Mouse (Mus musculus): Measurements from ENCODE around the gene Rab35. TPM values are rescaled to one million over a fixed set of nuclear protein-coding genes. Genes with fewer than 3 reads are reported as not detected.

The Rab35 gene
- polyA plus RNA-seq (2012; rRNA removed) = 28.4 and 50.8 TPM in 2 replicates

- Histone ChIP-seq H3K36me3 (ENCODE audit: control insufficient read depth, insufficient read depth, low read length) (no peaks in the 10 kb centered on the region), H3K4me1 (ENCODE audit: control insufficient read depth, insufficient read depth, insufficient read length, low read length) (peaks cover 17% of the 10 kb centered on the region; the same call in 1 of the 2 replicates), H3K27me3 (ENCODE audit: control insufficient read depth, insufficient read depth, low read length) (no peaks in the 10 kb centered on the region), H3K4me3 (ENCODE audit: low read depth, low read length) (peak within 1 kb of the TSS; percentile 88), H3K27ac (ENCODE audit: insufficient read depth, low read depth, low read length) (peak within 1 kb of the TSS; percentile 80)
- TF ChIP-seq CTCF (IDR thresholded peaks at IDR 0.05; ENCODE audit: extremely low read depth, insufficient read length, insufficient replicate concordance, low read depth, low read length) (no peak), POLR2A (IDR thresholded peaks at IDR 0.05; ENCODE audit: low read depth, low read length) (peak; percentile 93)
- WGBS = under 1% methylated on average over 94 of the region's 125 CpGs
These were observed at the start of gene Rab35 for GRCm38 (mm10) chr5:115631505-115632357. TSS of gene Rab35 (plus strand) at chr5:115631908.

GRCm38 (mm10) chr5:115585616-115586015 lies 46.1 kb upstream of the Rab35 start:
- Histone ChIP-seq H3K27ac (ENCODE audit: insufficient read depth, low read depth, low read length) (no peak overlapping the region), H3K4me1 (ENCODE audit: control insufficient read depth, insufficient read depth, insufficient read length, low read length) (no peaks in the 10 kb centered on the region), H3K36me3 (ENCODE audit: control insufficient read depth, insufficient read depth, low read length) (peaks cover 75% of the 10 kb centered on the region), H3K27me3 (ENCODE audit: control insufficient read depth, insufficient read depth, low read length) (no peaks in the 10 kb centered on the region), H3K4me3 (ENCODE audit: low read depth, low read length) (no peak overlapping the region)
- WGBS = 76% methylated on average over 12 of the region's 12 CpGs
- TF ChIP-seq CTCF (IDR thresholded peaks at IDR 0.05; ENCODE audit: extremely low read depth, insufficient read length, insufficient replicate concordance, low read depth, low read length) (no peak), POLR2A (IDR thresholded peaks at IDR 0.05; ENCODE audit: low read depth, low read length) (no peak)

- Histone ChIP-seq H3K27me3 (ENCODE audit: control insufficient read depth, insufficient read depth, low read length) (no peaks in the 10 kb centered on the region), H3K4me1 (ENCODE audit: control insufficient read depth, insufficient read depth, insufficient read length, low read length) (no peaks in the 10 kb centered on the region), H3K36me3 (ENCODE audit: control insufficient read depth, insufficient read depth, low read length) (peaks cover 75% of the 10 kb centered on the region), H3K27ac (ENCODE audit: insufficient read depth, low read depth, low read length) (no peak overlapping the region), H3K4me3 (ENCODE audit: low read depth, low read length) (no peak overlapping the region)
- 96% methylated on average over 15 of the region's 15 CpGs for WGBS
- no peak for TF ChIP-seq POLR2A (IDR thresholded peaks at IDR 0.05; ENCODE audit: low read depth, low read length)
- TF ChIP-seq CTCF (IDR thresholded peaks at IDR 0.05; ENCODE audit: extremely low read depth, insufficient read length, insufficient replicate concordance, low read depth, low read length) = no peak
These were observed 45.5 kb upstream of the Rab35 start for GRCm38 (mm10) chr5:115586166-115586565.

- H3K4me3 ChIP-seq (ENCODE audit: low read depth, low read length) = no peak overlapping the region
- 89% methylated on average over 2 of the region's 2 CpGs for WGBS
- TF ChIP-seq POLR2A (IDR thresholded peaks at IDR 0.05; ENCODE audit: low read depth, low read length) (no peak), CTCF (IDR thresholded peaks at IDR 0.05; ENCODE audit: extremely low read depth, insufficient read length, insufficient replicate concordance, low read depth, low read length) (no peak)
- no peaks in the 10 kb centered on the region for H3K4me1 ChIP-seq (ENCODE audit: control insufficient read depth, insufficient read depth, insufficient read length, low read length)
- peaks cover 73% of the 10 kb centered on the region for H3K36me3 ChIP-seq (ENCODE audit: control insufficient read depth, insufficient read depth, low read length)
- no peaks in the 10 kb centered on the region for H3K27me3 ChIP-seq (ENCODE audit: control insufficient read depth, insufficient read depth, low read length)
- no peak overlapping the region for H3K27ac ChIP-seq (ENCODE audit: insufficient read depth, low read depth, low read length)
These were observed 44.9 kb upstream of the Rab35 start for GRCm38 (mm10) chr5:115586780-115587179.

GRCm38 (mm10) chr5:115591028-115591427 lies 40.7 kb upstream of the Rab35 start:
- no peak overlapping the region for H3K27ac ChIP-seq (ENCODE audit: insufficient read depth, low read depth, low read length)
- peaks cover 76% of the 10 kb centered on the region for H3K36me3 ChIP-seq (ENCODE audit: control insufficient read depth, insufficient read depth, low read length)
- H3K4me3 ChIP-seq (ENCODE audit: low read depth, low read length) = no peak overlapping the region
- TF ChIP-seq POLR2A (IDR thresholded peaks at IDR 0.05; ENCODE audit: low read depth, low read length) = no peak
- no peak for TF ChIP-seq CTCF (IDR thresholded peaks at IDR 0.05; ENCODE audit: extremely low read depth, insufficient read length, insufficient replicate concordance, low read depth, low read length)
- 79% methylated on average over 11 of the region's 11 CpGs for WGBS
- H3K27me3 ChIP-seq (ENCODE audit: control insufficient read depth, insufficient read depth, low read length) = no peaks in the 10 kb centered on the region
- no peaks in the 10 kb centered on the region for H3K4me1 ChIP-seq (ENCODE audit: control insufficient read depth, insufficient read depth, insufficient read length, low read length)

- WGBS = 63% methylated on average over 2 of the region's 2 CpGs
- no peaks in the 10 kb centered on the region for H3K4me1 ChIP-seq (ENCODE audit: control insufficient read depth, insufficient read depth, insufficient read length, low read length)
- H3K27me3 ChIP-seq (ENCODE audit: control insufficient read depth, insufficient read depth, low read length) = no peaks in the 10 kb centered on the region
- peaks cover 78% of the 10 kb centered on the region for H3K36me3 ChIP-seq (ENCODE audit: control insufficient read depth, insufficient read depth, low read length)
- TF ChIP-seq CTCF (IDR thresholded peaks at IDR 0.05; ENCODE audit: extremely low read depth, insufficient read length, insufficient replicate concordance, low read depth, low read length) (no peak), POLR2A (IDR thresholded peaks at IDR 0.05; ENCODE audit: low read depth, low read length) (no peak)
- no peak overlapping the region for H3K4me3 ChIP-seq (ENCODE audit: low read depth, low read length)
- H3K27ac ChIP-seq (ENCODE audit: insufficient read depth, low read depth, low read length) = no peak overlapping the region
These were observed 40.2 kb upstream of the Rab35 start for GRCm38 (mm10) chr5:115591506-115591905.

- 92% methylated on average over 6 of the region's 6 CpGs for WGBS
- H3K4me1 ChIP-seq (ENCODE audit: control insufficient read depth, insufficient read depth, insufficient read length, low read length) = no peaks in the 10 kb centered on the region
- no peak overlapping the region for H3K27ac ChIP-seq (ENCODE audit: insufficient read depth, low read depth, low read length)
- H3K36me3 ChIP-seq (ENCODE audit: control insufficient read depth, insufficient read depth, low read length) = peaks cover 72% of the 10 kb centered on the region
- H3K27me3 ChIP-seq (ENCODE audit: control insufficient read depth, insufficient read depth, low read length) = no peaks in the 10 kb centered on the region
- no peak overlapping the region for H3K4me3 ChIP-seq (ENCODE audit: low read depth, low read length)
- no peak for TF ChIP-seq POLR2A (IDR thresholded peaks at IDR 0.05; ENCODE audit: low read depth, low read length)
- TF ChIP-seq CTCF (IDR thresholded peaks at IDR 0.05; ENCODE audit: extremely low read depth, insufficient read length, insufficient replicate concordance, low read depth, low read length) = no peak
These were observed 28.1 kb upstream of the Rab35 start for GRCm38 (mm10) chr5:115603561-115603960.

Data from small intestine, adult 2 months (tissue).